Mouse (Mus musculus) testis, adult 2 months (tissue): ENCODE data around the gene Clstn1. TPM values are rescaled to one million over a fixed set of nuclear protein-coding genes. Genes with fewer than 3 reads are reported as not detected.

Experiments used
- H3K27ac ChIP-seq: fragments of 200-500 bp; 2 replicates; pipeline ENCODE4 v1.5.1; 2012; ENCODE audit warnings: low read depth, low read length; ENCODE audit not compliant: control insufficient read depth, insufficient read depth
- H3K27me3 ChIP-seq: fragments of 200-500 bp; 2 replicates; pipeline ENCODE4 v1.6.1; 2012; ENCODE audit warnings: mild to moderate bottlenecking, low read length, moderate library complexity; ENCODE audit not compliant: control insufficient read depth, insufficient read depth
- H3K36me3 ChIP-seq: fragments of 200-500 bp; 2 replicates; pipeline ENCODE4 v1.6.1; 2012; ENCODE audit warnings: mild to moderate bottlenecking, low read length; ENCODE audit not compliant: control insufficient read depth, insufficient read depth
- H3K4me1 ChIP-seq: fragments of 200-500 bp; 2 replicates; pipeline ENCODE4 v1.6.1; 2012; ENCODE audit warnings: low read length; ENCODE audit not compliant: control insufficient read depth, insufficient read depth
- H3K4me3 ChIP-seq: fragments of 200-500 bp; 2 replicates; pipeline ENCODE4 v1.5.1; 2012; ENCODE audit warnings: low read depth, mild to moderate bottlenecking, low read length, moderate library complexity, mixed read lengths; ENCODE audit not compliant: control insufficient read depth
- CTCF ChIP-seq: fragments of 200-500 bp; IDR thresholded peaks from 2 replicates; pipeline ENCODE4 v1.5.1; 2012; ENCODE audit warnings: low read depth, mild to moderate bottlenecking, inconsistent platforms, low read length, moderate library complexity; ENCODE audit not compliant: control insufficient read depth, insufficient read depth, insufficient replicate concordance
- POLR2A ChIP-seq: fragments of 200-500 bp; IDR thresholded peaks from 2 replicates; pipeline ENCODE4 v1.6.1; 2012; ENCODE audit warnings: low read depth, mild to moderate bottlenecking, inconsistent platforms, low read length, moderate library complexity; ENCODE audit not compliant: control insufficient read depth
- polyA plus RNA-seq: library from polyadenylated mRNA; depleted of rRNA; stranded (reverse); fragments of >200 nt; gene quantifications from 2 replicates; pipeline ENCODE4 v1.2.3, GENCODE M21; 2012

Gene Clstn1
- polyA plus RNA-seq, 1 experiment = 13.0 TPM

DNA sequence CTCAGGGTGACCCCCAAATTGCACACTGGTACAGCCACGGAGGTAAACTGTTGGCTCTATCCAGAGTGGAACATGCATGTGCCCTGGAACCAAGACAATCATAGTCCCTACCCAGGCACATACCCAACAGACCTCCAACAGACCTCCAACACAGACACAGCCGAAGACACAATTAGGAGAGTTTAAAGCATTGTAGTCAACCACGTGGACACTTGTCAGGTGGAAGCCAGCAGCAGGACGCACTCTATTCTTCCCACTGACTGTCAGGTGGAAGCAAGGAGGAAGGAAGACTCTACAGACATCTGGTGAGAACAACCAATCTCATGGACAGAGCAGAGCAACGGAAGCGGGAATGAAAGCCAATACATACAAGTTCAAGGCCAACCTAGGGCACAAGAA, 79.4 kb downstream of the Clstn1 start:
- no peak overlapping the region for H3K27ac ChIP-seq
- H3K27me3 ChIP-seq = no peaks in the 10 kb centered on the region
- no peak for TF ChIP-seq CTCF
- TF ChIP-seq POLR2A = no peak
- H3K4me1 ChIP-seq = peaks cover 3% of the 10 kb centered on the region
- H3K4me3 ChIP-seq = no peak overlapping the region
- H3K36me3 ChIP-seq = no peaks in the 10 kb centered on the region

DNA sequence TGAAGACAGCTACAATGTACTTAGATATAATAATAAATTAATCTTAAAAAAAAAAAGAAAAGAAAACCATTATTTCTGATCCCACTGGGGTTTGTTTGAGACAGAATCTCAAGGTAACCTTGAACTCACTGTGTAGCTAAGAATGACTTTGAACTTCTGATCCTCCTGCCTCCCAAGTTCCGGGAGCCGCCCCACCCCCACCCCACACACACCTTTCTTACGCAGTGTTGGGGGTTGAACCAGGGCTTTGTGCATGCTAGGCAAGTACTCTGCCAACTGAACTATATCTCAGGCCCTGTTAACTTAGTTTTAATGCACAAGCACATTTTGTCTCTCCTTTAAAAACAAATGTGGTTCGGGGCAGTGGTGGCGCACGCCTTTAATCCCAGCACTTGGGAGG, 84.9 kb downstream of the Clstn1 start:
- Histone ChIP-seq H3K4me3 (no peak overlapping the region), H3K4me1 (peaks cover 7% of the 10 kb centered on the region), H3K27ac (no peak overlapping the region), H3K36me3 (no peaks in the 10 kb centered on the region), H3K27me3 (no peaks in the 10 kb centered on the region)
- TF ChIP-seq POLR2A (no peak), CTCF (no peak)

DNA sequence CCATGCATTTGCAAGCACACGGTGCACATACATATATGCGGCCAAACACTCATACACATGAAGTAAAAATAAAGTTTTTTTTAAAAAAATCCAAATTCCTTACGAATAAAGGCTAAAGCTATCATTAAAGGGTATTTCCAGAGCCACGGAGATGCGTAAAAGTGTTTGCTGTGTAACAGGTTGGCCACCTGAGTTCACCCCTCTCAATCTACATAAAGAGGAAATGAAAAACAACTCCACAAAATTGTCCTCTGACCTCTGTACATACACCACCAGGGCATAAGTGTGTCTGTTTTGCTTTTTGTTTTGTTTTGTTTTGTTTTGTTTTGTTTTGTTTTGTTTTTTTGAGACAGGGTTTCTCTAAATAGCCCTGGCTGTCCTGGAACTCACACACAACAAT, 86.5 kb downstream of the Clstn1 start:
- H3K4me3 ChIP-seq = no peak overlapping the region
- no peaks in the 10 kb centered on the region for H3K36me3 ChIP-seq
- H3K4me1 ChIP-seq = peaks cover 8% of the 10 kb centered on the region
- no peak overlapping the region for H3K27ac ChIP-seq
- TF ChIP-seq POLR2A = no peak
- no peak for TF ChIP-seq CTCF
- no peaks in the 10 kb centered on the region for H3K27me3 ChIP-seq

DNA sequence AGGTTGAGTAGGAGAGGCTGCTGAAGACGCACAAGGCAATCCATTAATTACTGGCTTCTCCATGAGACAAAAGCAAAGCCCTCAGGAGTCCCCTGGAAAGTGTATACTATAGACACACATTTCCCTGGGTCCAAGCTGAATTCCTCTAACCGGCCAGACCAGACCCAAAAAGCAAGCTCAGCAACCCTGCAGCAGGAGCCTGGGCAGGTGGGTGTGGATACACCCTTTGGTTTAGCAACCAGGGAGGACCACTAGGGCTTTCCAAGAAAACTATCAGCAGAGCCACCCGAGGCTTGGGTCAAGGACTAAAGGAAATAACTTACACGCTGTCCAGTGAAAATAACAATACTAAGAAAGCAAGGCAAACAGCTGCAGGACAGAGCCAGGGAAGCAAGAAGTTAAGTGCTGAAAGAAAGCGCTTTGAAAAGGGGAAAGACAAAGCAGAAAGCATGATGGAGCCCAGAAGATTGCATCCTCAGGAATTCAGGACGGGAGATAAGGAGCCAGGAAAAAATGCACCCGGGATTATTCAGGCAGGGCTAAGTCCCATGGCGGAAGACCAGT, 88.6 kb downstream of the Clstn1 start:
- Histone ChIP-seq H3K4me3 (peak overlapping the region; percentile 87), H3K4me1 (peaks cover 8% of the 10 kb centered on the region), H3K27ac (no peak overlapping the region), H3K36me3 (no peaks in the 10 kb centered on the region), H3K27me3 (no peaks in the 10 kb centered on the region)
- no peak for TF ChIP-seq CTCF
- no peak for TF ChIP-seq POLR2A

DNA sequence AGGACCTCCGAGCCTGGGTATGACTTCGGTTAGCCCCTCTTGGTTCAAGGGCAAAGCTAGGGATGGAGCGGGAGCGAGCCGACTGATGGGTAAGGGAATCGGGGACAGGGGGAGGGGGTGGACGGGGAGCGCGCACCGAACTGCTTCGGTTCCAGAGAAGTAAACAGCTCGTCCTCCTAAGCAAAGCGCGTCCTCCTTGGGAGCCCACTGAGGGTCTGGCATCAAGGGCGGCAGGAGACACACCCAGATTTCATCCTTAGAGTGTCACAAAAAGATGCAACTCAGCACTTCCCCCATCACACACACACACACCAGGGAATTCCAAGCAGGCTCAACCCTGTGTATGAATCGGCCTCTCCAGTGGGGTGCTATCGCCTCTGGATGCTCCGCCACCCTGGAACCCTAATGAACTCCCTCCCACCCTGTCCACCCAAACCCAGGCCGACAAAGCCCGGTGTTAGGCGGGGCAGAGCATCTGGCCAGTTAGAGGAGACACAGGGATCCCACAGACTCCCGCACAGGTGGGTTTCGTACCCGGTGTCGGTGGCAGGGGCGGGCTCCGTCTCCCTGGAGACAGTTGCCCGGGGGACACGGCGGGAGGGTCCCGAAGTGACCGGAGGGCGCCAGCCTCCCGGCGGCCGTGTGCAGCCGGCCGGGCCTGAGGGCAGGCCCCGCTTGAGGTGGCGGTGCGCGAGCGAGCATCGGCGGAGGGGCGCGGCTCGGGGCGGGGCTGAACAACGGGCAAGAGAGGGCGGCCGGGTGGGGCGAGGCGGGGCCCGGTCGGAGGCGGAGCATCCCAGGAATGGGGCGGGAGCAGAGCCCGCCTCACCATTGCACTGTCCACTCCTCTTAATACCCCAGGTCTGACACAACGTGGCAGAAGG, 89.4 kb downstream of the Clstn1 start:
- Histone ChIP-seq H3K4me1 (peaks cover 8% of the 10 kb centered on the region), H3K36me3 (no peaks in the 10 kb centered on the region), H3K27ac (peak overlapping the region; percentile 57), H3K27me3 (no peaks in the 10 kb centered on the region), H3K4me3 (peak overlapping the region; percentile 87)
- TF ChIP-seq CTCF = no peak
- TF ChIP-seq POLR2A = no peak; the same call in 1 of the 2 replicates

DNA sequence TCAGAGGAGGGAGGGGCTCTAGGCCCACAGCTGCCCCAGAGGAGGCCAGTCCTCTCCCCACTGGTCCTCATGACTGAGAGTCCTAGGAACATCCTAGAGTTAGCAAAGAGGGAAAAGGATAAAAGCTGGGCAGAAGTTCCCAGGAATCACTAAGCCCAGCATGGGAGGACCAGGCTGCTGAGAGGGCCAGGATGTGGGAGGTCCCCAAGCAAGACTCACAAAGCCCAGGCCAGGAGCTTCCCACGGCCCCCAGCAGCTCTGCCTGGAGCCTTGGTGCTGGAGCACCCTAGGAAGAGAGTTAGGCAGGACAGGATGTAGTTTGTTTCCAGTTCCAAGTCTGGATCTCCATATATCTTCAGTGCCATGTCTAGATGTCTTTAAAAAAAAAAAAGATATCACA, 91.7 kb downstream of the Clstn1 start:
- Histone ChIP-seq H3K4me3 (no peak overlapping the region), H3K27me3 (no peaks in the 10 kb centered on the region), H3K36me3 (no peaks in the 10 kb centered on the region), H3K27ac (no peak overlapping the region), H3K4me1 (peaks cover 8% of the 10 kb centered on the region)
- TF ChIP-seq POLR2A (no peak), CTCF (no peak)

DNA sequence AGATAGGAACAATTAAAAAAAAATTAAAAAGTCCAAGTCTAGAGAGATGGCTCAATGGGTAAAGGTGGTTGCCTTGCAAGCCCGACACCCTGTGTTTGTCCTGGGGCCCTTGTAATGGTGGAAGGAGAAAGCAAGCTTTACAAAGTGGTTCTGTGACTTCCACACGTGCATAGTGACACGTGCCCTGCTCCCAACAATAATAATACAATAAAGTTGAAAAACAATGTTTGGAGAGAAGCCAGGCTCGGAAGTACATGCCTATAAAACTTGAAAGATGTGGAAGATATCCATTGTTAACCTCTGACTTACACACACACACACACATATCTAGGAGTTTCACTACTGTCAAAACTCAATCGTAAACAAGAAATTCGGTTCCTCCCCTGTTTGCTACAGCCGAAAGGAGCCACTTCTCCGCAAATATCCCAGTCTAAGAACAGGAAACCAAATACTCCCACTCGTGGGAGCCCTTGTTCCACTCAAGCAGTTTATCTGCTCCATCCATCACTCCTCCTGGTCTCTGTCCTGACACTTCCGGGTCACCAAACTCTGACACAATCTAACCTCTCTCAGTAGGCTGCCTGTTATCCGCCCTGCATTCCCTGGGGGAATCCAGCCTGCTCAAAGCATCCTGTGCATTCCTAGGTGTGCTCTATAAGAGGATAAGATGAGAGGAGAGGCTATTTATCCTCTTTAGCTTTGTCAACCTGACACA, 92.9 kb downstream of the Clstn1 start:
- H3K4me3 ChIP-seq = no peak overlapping the region
- H3K27ac ChIP-seq = no peak overlapping the region
- peaks cover 8% of the 10 kb centered on the region for H3K4me1 ChIP-seq
- no peaks in the 10 kb centered on the region for H3K36me3 ChIP-seq
- H3K27me3 ChIP-seq = no peaks in the 10 kb centered on the region
- TF ChIP-seq CTCF (no peak), POLR2A (no peak)
